Mouse (Mus musculus) MEL (cell line): ENCODE data around the gene Polr1d.

Experiments used
- CHD2 ChIP-seq: IDR thresholded peaks from 2 replicates; pipeline ENCODE4 v1.6.1; 2011; ENCODE audit warnings: low read length, improper control_type of control experiment
- CTCF ChIP-seq, 3 experiments: IDR thresholded peaks in 2 of 3; conservative IDR thresholded peaks in 1 of 3; 2 replicates each; pipeline ENCODE4 v1.5.1; 2011 to 2012; ENCODE audit warnings: low read length in 3 of 3, low read depth in 2 of 3, mild to moderate bottlenecking in 2 of 3, improper control_type of control experiment in 1 of 3, inconsistent platforms in 1 of 3, mixed read lengths in 1 of 3, moderate library complexity in 1 of 3; ENCODE audit not compliant: control insufficient read depth in 1 of 3, insufficient read depth in 1 of 3, poor library complexity in 1 of 3, severe bottlenecking in 1 of 3
- GATA1 ChIP-seq: IDR thresholded peaks from 2 replicates; pipeline ENCODE4 v1.6.1; 2011; ENCODE audit warnings: low read depth, low read length, improper control_type of control experiment
- HCFC1 ChIP-seq: IDR thresholded peaks from 2 replicates; pipeline ENCODE4 v1.6.1; 2012; ENCODE audit warnings: low read depth, mild to moderate bottlenecking, inconsistent platforms, low read length, improper control_type of control experiment, moderate library complexity
- KAT2A ChIP-seq: conservative IDR thresholded peaks from 2 replicates; pipeline ENCODE4 v1.6.1; 2012; ENCODE audit warnings: low read depth, low read length, improper control_type of control experiment, inconsistent platforms
- MXI1 ChIP-seq: IDR thresholded peaks from 2 replicates; pipeline ENCODE4 v1.6.1; 2011; ENCODE audit warnings: mild to moderate bottlenecking, low read depth, low read length, improper control_type of control experiment
- MYB ChIP-seq: IDR thresholded peaks from 2 replicates; pipeline ENCODE4 v1.6.1; 2011; ENCODE audit warnings: mild to moderate bottlenecking, low read depth, low read length, improper control_type of control experiment
- POLR2A ChIP-seq, 2 experiments: IDR thresholded peaks; 2 replicates each; pipeline ENCODE4 v1.6.1; 2011 to 2012; ENCODE audit warnings: low read length in 2 of 2, mild to moderate bottlenecking in 2 of 2, control low read depth in 1 of 2, improper control_type of control experiment in 1 of 2, low read depth in 1 of 2, moderate library complexity in 1 of 2; ENCODE audit not compliant: control insufficient read depth in 1 of 2, insufficient read depth in 1 of 2, poor library complexity in 1 of 2
- SMC3 ChIP-seq: IDR thresholded peaks from 2 replicates; pipeline ENCODE4 v1.6.1; 2011; ENCODE audit warnings: low read depth, low read length, improper control_type of control experiment
- TAL1 ChIP-seq: IDR thresholded peaks from 2 replicates; pipeline ENCODE4 v1.6.1; 2012; ENCODE audit warnings: mild to moderate bottlenecking, inconsistent platforms, low read length, moderate library complexity, mixed read lengths
- TBP ChIP-seq: IDR thresholded peaks from 2 replicates; pipeline ENCODE4 v1.8.0; 2011; ENCODE audit warnings: low read depth, low read length, improper control_type of control experiment
- USF1 ChIP-seq: IDR thresholded peaks from 2 replicates; pipeline ENCODE4 v1.6.1; 2014; ENCODE audit warnings: low read depth, mild to moderate bottlenecking, inconsistent platforms, low read length, improper control_type of control experiment, moderate library complexity
- ZKSCAN1 ChIP-seq: IDR thresholded peaks from 2 replicates; pipeline ENCODE4 v1.6.1; 2012; ENCODE audit warnings: low read depth, mild to moderate bottlenecking, inconsistent platforms, low read length, improper control_type of control experiment, moderate library complexity

- TF ChIP-seq POLR2A (IDR thresholded peaks at IDR 0.05; ENCODE audit: control insufficient read depth in 1 of 2, insufficient read depth in 1 of 2, low read depth in 1 of 2, low read length in 2 of 2, poor library complexity in 1 of 2) = no peak
- TF ChIP-seq CTCF (IDR thresholded peaks at IDR 0.05 in 2 of 3, conservative IDR thresholded peaks at IDR 0.05 in 1 of 3; ENCODE audit: control insufficient read depth in 1 of 3, insufficient read depth in 1 of 3, low read depth in 2 of 3, low read length in 3 of 3, poor library complexity in 1 of 3, severe bottlenecking in 1 of 3) = no peak
- TF ChIP-seq GATA1 = no peak
- TF ChIP-seq TAL1 = no peak
- no peak for TF ChIP-seq MXI1
- TF ChIP-seq KAT2A = no peak
- no peak for TF ChIP-seq HCFC1
- no peak for TF ChIP-seq ZKSCAN1
- TF ChIP-seq USF1 = no peak
- no peak for TF ChIP-seq TBP
- TF ChIP-seq MYB = no peak
- TF ChIP-seq CHD2 = no peak
- no peak for TF ChIP-seq SMC3
Observed at GRCm38 (mm10) chr5:147052309-147052558, 24.6 kb upstream of the Polr1d start.
